Mouse (Mus musculus) forebrain, embryonic 14.5 days (tissue): ENCODE data around the gene Dgkh. TPM values are rescaled to one million over a fixed set of nuclear protein-coding genes. Genes with fewer than 3 reads are reported as not detected.

Experiments used
- ATAC-seq: fragments of 200-750 bp; cut with Nextera tagmentation; 2 replicates; pipeline ENCODE4 v1.8.0; 2017; ENCODE audit warnings: mild to moderate bottlenecking, moderate library complexity
- DNase-seq: peaks from one replicate; pipeline ENCODE4 v3.0.0-alpha.2; 2015; ENCODE audit warnings: low spot score
- H3K27ac ChIP-seq: fragments of 300-500 bp; sonication (generic); 2 replicates; pipeline ENCODE4 v1.5.1; 2014; ENCODE audit warnings: low read depth, mild to moderate bottlenecking, control low read depth, low read length, moderate library complexity
- H3K27me3 ChIP-seq: fragments of 300-500 bp; sonication (generic); replicated peaks from 2 replicates; pipeline ENCODE4 v1.6.1; 2014; ENCODE audit warnings: low read length, control low read depth, mixed read lengths; ENCODE audit not compliant: control insufficient read depth, insufficient read depth
- H3K36me3 ChIP-seq: fragments of 300-500 bp; sonication (generic); 2 replicates; pipeline ENCODE4 v1.6.1; 2014; ENCODE audit warnings: low read length, control low read depth; ENCODE audit not compliant: control insufficient read depth, insufficient read depth
- H3K4me1 ChIP-seq: fragments of 300-500 bp; sonication (generic); 2 replicates; pipeline ENCODE4 v1.6.1; 2014; ENCODE audit warnings: antibody characterized with exemption, low read length, control low read depth; ENCODE audit not compliant: control insufficient read depth, insufficient read depth
- H3K4me2 ChIP-seq: fragments of 300-500 bp; sonication (generic); 2 replicates; pipeline ENCODE4 v1.6.1; 2014; ENCODE audit warnings: mild to moderate bottlenecking, control low read depth, low read length
- H3K4me3 ChIP-seq: fragments of 300-500 bp; sonication (generic); 2 replicates; pipeline ENCODE4 v1.5.1; 2014; ENCODE audit warnings: low read depth, low read length, control low read depth
- H3K9ac ChIP-seq: fragments of 300-500 bp; sonication (generic); 2 replicates; pipeline ENCODE4 v1.6.1; 2014; ENCODE audit warnings: mild to moderate bottlenecking, low read length, control low read depth, moderate library complexity
- H3K9me3 ChIP-seq: fragments of 300-500 bp; sonication (generic); replicated peaks from 2 replicates; pipeline ENCODE4 v1.6.1; 2016; ENCODE audit warnings: low read length, control low read depth, mixed read lengths; ENCODE audit not compliant: control insufficient read depth
- WGBS: fragments of 180-500 bp; shearing (Covaris S2); extraction: QIAGEN DNeasy Blood & Tissue Kit; methylation state at CpG from one replicate; pipeline ENCODE4 v1.1.7; 2014; 5-methylcytosine and 5-hydroxymethylcytosine counted together
- polyA plus RNA-seq: library from polyadenylated mRNA; unstranded; fragments of >200 nt; fragmentation: Nextera tagmentation; extraction: Ambion mirVana; gene quantifications from 2 replicates; pipeline ENCODE4 v1.2.1, GENCODE M21; 2014

The Dgkh gene
- polyA plus RNA-seq, 1 experiment from 2014 or later: 1.5 TPM

GRCm38 (mm10) chr14:78656832-78657626 lies 75.5 kb downstream of the Dgkh start:
- Histone ChIP-seq H3K9ac (no peak overlapping the region), H3K4me3 (no peak overlapping the region), H3K4me2 (no peak overlapping the region), H3K9me3 (peaks cover 5% of the 10 kb centered on the region; the same call in 1 of the 2 replicates), H3K36me3 (no peaks in the 10 kb centered on the region), H3K27ac (no peak overlapping the region), H3K27me3 (no peaks in the 10 kb centered on the region), H3K4me1 (no peaks in the 10 kb centered on the region)
- DNase-seq (no peak), ATAC-seq (no peak)
- 87% methylated on average over 18 of the region's 18 CpGs for WGBS

GRCm38 (mm10) chr14:78654939-78655556 lies 77.5 kb downstream of the Dgkh start:
- no peaks in the 10 kb centered on the region for H3K9me3 ChIP-seq
- ATAC-seq (no peak), DNase-seq (no peak)
- WGBS: 83% methylated on average over 7 of the region's 7 CpGs
- no peaks in the 10 kb centered on the region for H3K36me3 ChIP-seq
- no peak overlapping the region for H3K4me2 ChIP-seq
- no peaks in the 10 kb centered on the region for H3K27me3 ChIP-seq
- H3K4me3 ChIP-seq: no peak overlapping the region
- H3K27ac ChIP-seq: no peak overlapping the region
- no peaks in the 10 kb centered on the region for H3K4me1 ChIP-seq
- H3K9ac ChIP-seq: no peak overlapping the region

GRCm38 (mm10) chr14:78654196-78654595 lies 78.4 kb downstream of the Dgkh start:
- no peaks in the 10 kb centered on the region for H3K27me3 ChIP-seq
- H3K9ac ChIP-seq: no peak overlapping the region
- no peaks in the 10 kb centered on the region for H3K36me3 ChIP-seq
- no peaks in the 10 kb centered on the region for H3K4me1 ChIP-seq
- H3K27ac ChIP-seq: no peak overlapping the region
- H3K4me2 ChIP-seq: no peak overlapping the region
- 73% methylated on average over 10 of the region's 10 CpGs for WGBS
- no peak for DNase-seq
- no peaks in the 10 kb centered on the region for H3K9me3 ChIP-seq
- ATAC-seq: no peak
- no peak overlapping the region for H3K4me3 ChIP-seq

- no peaks in the 10 kb centered on the region for H3K27me3 ChIP-seq
- no peaks in the 10 kb centered on the region for H3K36me3 ChIP-seq
- WGBS: 93% methylated on average over 5 of the region's 5 CpGs
- DNase-seq (no peak), ATAC-seq (no peak)
- H3K9ac ChIP-seq: no peak overlapping the region
- no peaks in the 10 kb centered on the region for H3K4me1 ChIP-seq
- H3K4me2 ChIP-seq: no peak overlapping the region
- H3K9me3 ChIP-seq: no peaks in the 10 kb centered on the region
- no peak overlapping the region for H3K4me3 ChIP-seq
- H3K27ac ChIP-seq: no peak overlapping the region
Observed at GRCm38 (mm10) chr14:78653333-78653732, 79.2 kb downstream of the Dgkh start.

GRCm38 (mm10) chr14:78651696-78652095 lies 80.9 kb downstream of the Dgkh start:
- Histone ChIP-seq H3K4me1 (no peaks in the 10 kb centered on the region), H3K9me3 (no peaks in the 10 kb centered on the region), H3K4me3 (no peak overlapping the region), H3K27me3 (no peaks in the 10 kb centered on the region), H3K4me2 (no peak overlapping the region), H3K27ac (no peak overlapping the region), H3K9ac (no peak overlapping the region), H3K36me3 (no peaks in the 10 kb centered on the region)
- DNase-seq: no peak
- 80% methylated on average over 7 of the region's 7 CpGs for WGBS
- ATAC-seq: no peak

GRCm38 (mm10) chr14:78650379-78651095 lies 82.0 kb downstream of the Dgkh start:
- H3K4me3 ChIP-seq: no peak overlapping the region
- H3K36me3 ChIP-seq: no peaks in the 10 kb centered on the region
- WGBS: 84% methylated on average over 9 of the region's 9 CpGs
- H3K4me1 ChIP-seq: no peaks in the 10 kb centered on the region
- no peaks in the 10 kb centered on the region for H3K9me3 ChIP-seq
- no peak overlapping the region for H3K27ac ChIP-seq
- H3K4me2 ChIP-seq: no peak overlapping the region
- no peak for DNase-seq
- no peaks in the 10 kb centered on the region for H3K27me3 ChIP-seq
- ATAC-seq: no peak
- no peak overlapping the region for H3K9ac ChIP-seq

- WGBS: 88% methylated on average over 21 of the region's 21 CpGs
- no peak for ATAC-seq
Observed at GRCm38 (mm10) chr14:78649525-78650274, 82.9 kb downstream of the Dgkh start.

GRCm38 (mm10) chr14:78645622-78646021 lies 87.0 kb downstream of the Dgkh start:
- WGBS: 91% methylated on average over 3 of the region's 3 CpGs
- no peak overlapping the region for H3K4me3 ChIP-seq
- H3K36me3 ChIP-seq: no peaks in the 10 kb centered on the region
- H3K27ac ChIP-seq: no peak overlapping the region
- H3K27me3 ChIP-seq: no peaks in the 10 kb centered on the region
- no peak overlapping the region for H3K4me2 ChIP-seq
- H3K4me1 ChIP-seq: no peaks in the 10 kb centered on the region
- DNase-seq (no peak), ATAC-seq (no peak)
- H3K9ac ChIP-seq: no peak overlapping the region
- no peaks in the 10 kb centered on the region for H3K9me3 ChIP-seq

More at GRCm38 (mm10) chr14:78649525-78650274, 82.9 kb downstream of the Dgkh start:
- Histone ChIP-seq H3K9ac (no peak overlapping the region), H3K27me3 (no peaks in the 10 kb centered on the region), H3K27ac (no peak overlapping the region), H3K36me3 (no peaks in the 10 kb centered on the region), H3K9me3 (no peaks in the 10 kb centered on the region), H3K4me3 (no peak overlapping the region), H3K4me1 (no peaks in the 10 kb centered on the region), H3K4me2 (no peak overlapping the region)
- DNase-seq: no peak
